Mouse (Mus musculus): ENCODE measurements at regions not wholly inside any gene's neighbourhood (a gene's known extent, or its start where the extent isn't known, plus 50 kb on each side); places are given as distances from the start of the nearest gene placed in this dataset.
A peak's percentile ranks its signal among the peaks of the same experiment; 100 is the strongest.

DNA sequence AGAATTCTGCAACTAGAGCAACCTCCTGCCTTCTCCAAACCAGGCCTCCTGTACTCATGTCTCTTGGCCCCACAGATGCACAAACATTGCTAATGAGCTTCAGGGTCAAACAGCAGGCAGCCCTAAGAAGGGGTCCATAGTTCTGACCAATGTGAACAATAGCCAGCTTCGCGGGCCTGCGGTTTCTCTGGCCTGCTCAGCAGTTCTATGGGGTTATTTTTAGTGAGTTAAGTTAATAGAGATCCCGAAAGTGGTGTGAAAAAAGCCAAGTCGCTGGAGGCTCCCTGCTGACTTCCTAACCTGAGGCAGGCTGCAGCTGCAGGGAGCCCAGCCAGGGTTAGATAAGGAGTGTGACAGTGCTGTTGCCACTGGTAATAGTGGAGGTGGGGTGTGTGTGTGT lies 106.6 kb downstream of the Pdcd6ip start:
- peak in 1 of 2 experiments; percentile 3 for DNase-seq
- intact Hi-C loops (cut with DNase I) = no loop called here

DNA sequence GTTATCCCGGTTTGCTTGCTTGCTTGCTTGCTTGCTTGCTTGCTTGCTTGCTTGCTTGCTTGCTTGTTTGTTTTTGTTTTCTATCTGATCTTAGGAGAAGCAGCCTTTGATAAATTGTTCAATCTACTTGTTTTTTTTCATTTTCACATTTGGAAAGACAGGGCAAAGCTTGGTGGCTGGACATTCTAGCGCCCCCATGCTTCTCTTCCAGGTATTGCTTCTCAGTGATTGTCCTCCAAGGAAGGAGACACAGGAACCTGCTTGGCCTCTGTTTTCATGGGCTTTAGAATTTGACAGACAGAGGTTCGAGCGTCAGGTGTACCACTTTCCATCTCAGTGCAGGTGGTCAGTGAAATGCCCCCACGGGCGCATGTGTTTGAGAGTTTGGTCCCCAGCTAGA lies 120.8 kb downstream of the Pdcd6ip start:
- intact Hi-C loops (cut with DNase I) = no loop called here
- DNase-seq = no peak

- intact Hi-C loops (cut with DNase I) = no loop called here
- DNase-seq = no peak
Observed at GRCm38 (mm10) chr9:113586477-113586876, 121.6 kb downstream of the Pdcd6ip start.

GRCm38 (mm10) chr9:113578221-113578620 lies 129.8 kb downstream of the Pdcd6ip start:
- intact Hi-C loops (cut with DNase I) = no loop called here
- no peak for DNase-seq

GRCm38 (mm10) chr9:113568849-113569248 lies 139.2 kb downstream of the Pdcd6ip start:
- DNase-seq = no peak
- intact Hi-C loops (cut with DNase I) = no loop called here

GRCm38 (mm10) chr9:113567705-113568104 lies 140.4 kb downstream of the Pdcd6ip start:
- DNase-seq = peak; percentile 3 to 8
- intact Hi-C loops (cut with DNase I) = no loop called here

- no peak for DNase-seq
- intact Hi-C loops (cut with DNase I) = no loop called here
Observed at GRCm38 (mm10) chr9:113566620-113567019, 141.4 kb downstream of the Pdcd6ip start.

DNA sequence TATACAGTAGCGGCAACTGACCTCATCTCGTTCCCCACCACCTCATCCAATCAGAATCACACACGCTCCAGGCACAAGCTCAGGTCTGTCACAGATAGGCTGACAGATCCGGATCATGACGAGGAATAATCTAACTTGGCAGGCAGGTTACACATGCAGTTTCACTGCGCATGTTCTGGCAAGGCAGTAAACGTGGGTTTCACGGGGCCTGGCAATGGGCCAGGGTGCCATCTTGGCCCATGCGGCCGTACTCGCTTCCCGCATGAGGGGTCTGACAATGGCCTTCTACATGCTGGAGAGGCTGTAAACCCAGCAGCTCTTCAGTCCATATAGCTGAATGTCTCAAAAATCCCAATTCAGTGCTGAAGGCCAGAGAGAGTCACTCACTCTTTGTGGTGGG lies 154.1 kb downstream of the Pdcd6ip start:
- no peak for DNase-seq
- intact Hi-C loops (cut with DNase I) = no loop called here

DNA sequence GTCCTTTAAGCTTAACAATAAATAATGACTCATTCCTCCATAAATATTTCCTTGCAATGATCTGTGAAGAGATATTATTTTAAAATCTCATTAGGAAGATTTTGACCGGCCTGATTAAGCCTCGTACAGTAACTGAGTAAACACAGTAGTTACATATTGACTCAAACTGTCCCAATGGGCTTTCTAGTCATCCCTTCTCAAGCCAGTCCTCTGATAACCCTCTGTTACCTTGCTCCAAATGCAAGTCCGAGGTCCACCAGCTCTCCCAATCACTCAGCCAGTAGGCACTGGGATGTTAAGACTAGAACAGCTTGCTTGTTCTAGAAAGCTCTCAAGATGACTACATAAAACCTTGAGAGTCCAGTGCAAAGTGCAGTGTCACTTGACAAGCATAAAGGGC lies 160.6 kb downstream of the Pdcd6ip start:
- intact Hi-C loops (cut with DNase I) = no loop called here
- DNase-seq = no peak

- DNase-seq = peak; percentile 51 to 66
- intact Hi-C loops (cut with DNase I) = loop anchor here (2.0 kb wide), 1 partner anchor 100 kb away; no protein-coding TSS in a partner anchor
Observed at GRCm38 (mm10) chr9:113528586-113528985, 179.5 kb downstream of the Pdcd6ip start.

GRCm38 (mm10) chr9:113524307-113524706 lies 183.8 kb downstream of the Pdcd6ip start:
- intact Hi-C loops (cut with DNase I) = no loop called here
- no peak for DNase-seq

- intact Hi-C loops (cut with DNase I) = no loop called here
- DNase-seq = no peak
Observed at GRCm38 (mm10) chr9:113523173-113523572, 184.9 kb downstream of the Pdcd6ip start.

DNA sequence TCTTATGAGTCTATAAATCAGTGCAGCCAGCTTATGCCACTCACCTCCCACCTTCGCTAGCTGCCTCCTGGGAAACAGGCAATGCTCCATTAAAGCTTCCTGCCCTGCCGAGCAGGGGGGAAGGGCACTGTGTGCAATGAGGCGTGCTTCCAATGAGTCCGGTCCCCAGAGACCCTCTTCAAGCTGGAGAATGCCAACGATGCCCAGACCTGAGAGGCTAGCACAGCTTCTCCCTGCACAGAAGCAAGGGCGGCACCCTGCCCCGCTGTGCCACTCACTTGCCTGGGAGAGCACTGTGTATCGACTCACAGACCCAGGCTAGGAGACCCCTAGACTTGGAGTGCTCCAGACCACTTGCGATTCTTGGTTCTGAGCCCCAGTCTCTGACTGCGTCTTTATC lies 188.3 kb downstream of the Pdcd6ip start:
- DNase-seq = no peak
- intact Hi-C loops (cut with DNase I) = no loop called here

- intact Hi-C loops (cut with DNase I) = no loop called here
- no peak for DNase-seq
Observed at GRCm38 (mm10) chr9:113518482-113518881, 189.6 kb downstream of the Pdcd6ip start.

DNA sequence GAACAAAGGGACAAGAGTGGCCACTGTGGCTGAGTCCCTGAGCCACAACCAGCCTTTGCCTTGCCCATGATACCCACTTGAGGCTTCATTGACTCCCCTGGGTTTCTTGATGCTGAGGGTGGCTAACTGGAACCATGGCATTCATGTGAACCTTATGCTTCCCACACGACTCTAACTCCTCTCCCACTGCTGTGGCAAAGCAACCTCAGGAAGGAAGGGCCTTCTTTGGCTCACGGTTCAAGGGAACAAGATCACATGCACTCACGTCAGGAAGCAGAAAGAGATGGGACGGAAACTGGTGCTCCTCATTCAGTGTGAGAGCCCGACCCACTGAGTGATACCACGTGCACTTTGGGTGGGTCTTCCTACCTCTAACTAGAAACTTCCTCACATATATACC lies 190.3 kb downstream of the Pdcd6ip start:
- intact Hi-C loops (cut with DNase I) = no loop called here
- no peak for DNase-seq

DNA sequence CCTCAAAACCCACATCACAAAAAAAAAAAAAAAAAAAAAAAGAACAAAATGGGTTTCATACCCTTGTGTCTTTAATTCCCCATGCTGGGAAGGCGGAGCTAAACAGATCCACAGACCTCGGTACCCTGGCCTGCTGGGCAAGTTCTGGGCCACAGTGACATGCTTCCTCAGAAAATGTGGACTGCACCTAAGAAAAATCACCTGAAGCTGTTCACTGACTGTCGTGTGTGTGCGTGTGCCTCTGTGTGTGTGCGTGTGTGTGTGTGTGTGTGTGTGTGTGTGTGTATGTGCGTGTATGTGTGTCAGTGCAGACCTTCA lies 192.4 kb downstream of the Pdcd6ip start:
- intact Hi-C loops (cut with DNase I) = no loop called here
- DNase-seq = no peak

DNA sequence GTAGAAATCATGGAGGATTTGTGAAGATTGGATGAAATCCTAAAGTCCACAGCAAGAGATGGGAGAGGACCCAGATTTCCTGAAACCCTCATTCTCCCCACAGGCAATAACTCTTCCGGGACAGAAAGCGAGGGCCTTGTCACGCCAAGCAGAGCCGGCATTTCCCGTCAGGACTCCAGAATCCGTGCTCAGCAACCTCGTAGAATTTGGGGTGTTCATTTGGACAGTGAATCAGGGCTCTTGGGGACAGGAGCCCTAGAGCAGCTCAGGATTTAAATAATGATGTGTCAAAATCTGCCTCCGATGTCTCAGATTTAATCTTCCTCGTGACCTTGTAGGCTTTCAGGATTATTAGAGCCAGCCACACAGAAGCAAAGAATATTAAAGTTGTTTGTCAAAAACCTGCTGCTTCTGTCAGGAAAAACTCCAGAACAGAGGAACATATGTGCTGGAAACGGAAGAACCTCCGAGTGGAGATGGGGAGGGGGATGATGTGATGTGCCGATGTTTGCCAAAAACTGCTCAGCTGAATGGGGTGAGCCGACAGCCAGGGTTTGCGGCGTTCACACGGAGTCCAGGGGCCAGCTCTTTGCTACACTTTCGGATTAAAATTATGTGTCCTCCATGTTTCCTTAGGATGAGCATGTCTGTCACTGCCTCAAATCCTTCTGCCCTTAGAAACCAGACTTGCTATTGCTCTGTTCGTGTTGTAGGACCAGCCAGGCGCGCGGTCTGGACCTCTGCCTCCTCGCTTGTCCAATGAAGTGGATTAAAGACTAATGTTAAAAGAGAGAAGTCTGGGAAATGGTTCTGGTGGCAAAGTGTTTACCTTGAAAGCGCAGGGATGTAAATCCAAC lies 193.0 kb downstream of the Pdcd6ip start:
- intact Hi-C loops (cut with DNase I) = no loop called here
- no peak for DNase-seq

DNA sequence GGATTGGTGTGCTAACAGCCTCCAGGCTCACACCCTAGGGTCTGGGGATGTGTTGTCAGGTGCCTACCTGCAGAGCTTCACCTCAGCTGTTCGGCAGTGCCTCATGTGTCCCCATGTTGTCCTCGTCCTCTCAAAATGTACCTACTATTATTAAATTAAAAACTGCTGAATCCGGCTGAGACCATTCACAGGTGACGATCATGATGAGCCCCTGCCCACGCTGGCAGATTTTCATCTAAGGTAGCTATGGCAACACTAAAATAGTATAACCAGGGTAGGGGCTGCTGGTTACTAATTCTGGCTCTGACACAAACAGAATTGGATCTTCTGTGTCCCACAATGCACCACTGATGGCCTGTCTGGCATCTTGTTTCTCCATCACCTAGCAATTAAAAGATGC lies 196.8 kb downstream of the Pdcd6ip start:
- no peak for DNase-seq
- intact Hi-C loops (cut with DNase I) = no loop called here

- DNase-seq = no peak
- intact Hi-C loops (cut with DNase I) = no loop called here
Observed at GRCm38 (mm10) chr9:113509368-113509767, 198.7 kb downstream of the Pdcd6ip start.

- intact Hi-C loops (cut with DNase I) = no loop called here
- DNase-seq = no peak
Observed at GRCm38 (mm10) chr9:113508821-113509220, 199.2 kb downstream of the Pdcd6ip start.

GRCm38 (mm10) chr9:113507561-113508460 lies 200.2 kb downstream of the Pdcd6ip start:
- no peak for DNase-seq
- intact Hi-C loops (cut with DNase I) = no loop called here

GRCm38 (mm10) chr9:113499246-113499645 lies 208.8 kb downstream of the Pdcd6ip start:
- no peak for DNase-seq
- intact Hi-C loops (cut with DNase I) = no loop called here
